Mouse (Mus musculus) kidney, adult 2 months (tissue): ENCODE measurements at regions not wholly inside any gene's neighbourhood (a gene's known extent, or its start where the extent isn't known, plus 50 kb on each side); places are given as distances from the start of the nearest gene placed in this dataset.

Source experiments
- DNase-seq: peaks from one replicate; pipeline ENCODE4 v3.0.0; 2021
- H3K27ac ChIP-seq: fragments of 200-500 bp; 2 replicates; pipeline ENCODE4 v1.5.1; 2012; ENCODE audit warnings: low read depth, low read length, control low read depth, inconsistent platforms; ENCODE audit not compliant: insufficient read depth
- H3K27me3 ChIP-seq: fragments of 200-500 bp; replicated peaks from 2 replicates; pipeline ENCODE4 v1.6.1; 2012; ENCODE audit warnings: mild to moderate bottlenecking, moderate library complexity, low read length, inconsistent platforms; ENCODE audit not compliant: control insufficient read depth, insufficient read depth
- H3K36me3 ChIP-seq: fragments of 200-500 bp; 2 replicates; pipeline ENCODE4 v1.6.1; 2012; ENCODE audit warnings: mild to moderate bottlenecking, moderate library complexity, low read length, inconsistent platforms; ENCODE audit not compliant: control insufficient read depth, insufficient read depth
- H3K4me1 ChIP-seq: fragments of 200-500 bp; 2 replicates; pipeline ENCODE4 v1.6.1; 2011; ENCODE audit warnings: low read length; ENCODE audit not compliant: control insufficient read depth, insufficient read depth
- H3K4me3 ChIP-seq: fragments of 200-500 bp; 2 replicates; pipeline ENCODE4 v1.5.1; 2011; ENCODE audit warnings: mild to moderate bottlenecking, low read depth, low read length, control low read depth; ENCODE audit not compliant: insufficient read depth
- CTCF ChIP-seq: fragments of 200-500 bp; conservative IDR thresholded peaks from 2 replicates; pipeline ENCODE4 v1.5.1; 2011; ENCODE audit warnings: low read depth, mild to moderate bottlenecking, control low read depth, low read length, moderate library complexity, mixed read lengths; ENCODE audit not compliant: insufficient read depth, insufficient read length
- POLR2A ChIP-seq: fragments of 200-500 bp; IDR thresholded peaks from one replicate; pipeline ENCODE4 v1.6.1; 2011; ENCODE audit warnings: low read depth, low read length, control low read depth
- WGBS: fragments of 180-500 bp; shearing (Covaris S2); methylation state at CpG from one replicate; pipeline ENCODE4 v1.1.7; 2018; 5-methylcytosine and 5-hydroxymethylcytosine counted together

- 60% methylated on average over 1 of the region's 1 CpGs for WGBS
- no peak for DNase-seq
- no peak overlapping the region for H3K27ac ChIP-seq
- H3K4me3 ChIP-seq: no peak overlapping the region
- no peaks in the 10 kb centered on the region for H3K36me3 ChIP-seq
- no peaks in the 10 kb centered on the region for H3K4me1 ChIP-seq
- TF ChIP-seq POLR2A: no peak
- no peak for TF ChIP-seq CTCF
- no peaks in the 10 kb centered on the region for H3K27me3 ChIP-seq
These were observed 618.5 kb upstream of the Pcdh20 start for GRCm38 (mm10) chr14:89089661-89090060.

- 89% methylated on average over 1 of the region's 1 CpGs for whole genome bisulfite sequencing
- H3K27ac ChIP-seq: no peak overlapping the region
- H3K4me3 ChIP-seq: no peak overlapping the region
- TF ChIP-seq CTCF (no peak), POLR2A (no peak)
- H3K27me3 ChIP-seq: no peaks in the 10 kb centered on the region
- H3K4me1 ChIP-seq: no peaks in the 10 kb centered on the region
- no peak for DNase-seq
- no peaks in the 10 kb centered on the region for H3K36me3 ChIP-seq
These were observed 604.8 kb upstream of the Pcdh20 start for GRCm38 (mm10) chr14:89076014-89076413.

GRCm38 (mm10) chr14:89063971-89064370 is 592.8 kb upstream of the Pcdh20 start:
- Histone ChIP-seq H3K4me1 (no peaks in the 10 kb centered on the region), H3K27me3 (no peaks in the 10 kb centered on the region), H3K36me3 (no peaks in the 10 kb centered on the region), H3K4me3 (no peak overlapping the region), H3K27ac (no peak overlapping the region)
- 53% methylated on average over 1 of the region's 1 CpGs for WGBS
- no peak for TF ChIP-seq CTCF
- TF ChIP-seq POLR2A: no peak
- DNase-seq: no peak

- 81% methylated on average over 5 of the region's 5 CpGs for WGBS
- Histone ChIP-seq H3K4me3 (no peak overlapping the region), H3K27me3 (no peaks in the 10 kb centered on the region), H3K36me3 (no peaks in the 10 kb centered on the region), H3K27ac (no peak overlapping the region), H3K4me1 (no peaks in the 10 kb centered on the region)
- no peak for TF ChIP-seq CTCF
- TF ChIP-seq POLR2A: no peak
- DNase-seq: no peak
These were observed 591.6 kb upstream of the Pcdh20 start for GRCm38 (mm10) chr14:89062583-89063436.

GRCm38 (mm10) chr14:89061319-89061718 is 590.1 kb upstream of the Pcdh20 start:
- Histone ChIP-seq H3K36me3 (no peaks in the 10 kb centered on the region), H3K4me3 (no peak overlapping the region), H3K27ac (no peak overlapping the region), H3K27me3 (no peaks in the 10 kb centered on the region), H3K4me1 (no peaks in the 10 kb centered on the region)
- DNase-seq: no peak
- TF ChIP-seq POLR2A: no peak
- no peak for TF ChIP-seq CTCF
- WGBS: 39% methylated on average over 1 of the region's 1 CpGs

- Histone ChIP-seq H3K27ac (no peak overlapping the region), H3K4me1 (no peaks in the 10 kb centered on the region), H3K36me3 (no peaks in the 10 kb centered on the region), H3K27me3 (no peaks in the 10 kb centered on the region), H3K4me3 (no peak overlapping the region)
- TF ChIP-seq POLR2A: no peak
- no peak for DNase-seq
These were observed 563.2 kb upstream of the Pcdh20 start for GRCm38 (mm10) chr14:89034390-89034789.

GRCm38 (mm10) chr14:89011440-89011839 is 540.2 kb upstream of the Pcdh20 start:
- Histone ChIP-seq H3K4me3 (no peak overlapping the region), H3K27ac (no peak overlapping the region), H3K27me3 (no peaks in the 10 kb centered on the region), H3K36me3 (no peaks in the 10 kb centered on the region), H3K4me1 (no peaks in the 10 kb centered on the region)
- TF ChIP-seq POLR2A (no peak), CTCF (no peak)
- no peak for DNase-seq
- 83% methylated on average over 2 of the region's 2 CpGs for WGBS
